Mouse (Mus musculus): ENCODE measurements at regions not wholly inside any gene's neighbourhood (a gene's known extent, or its start where the extent isn't known, plus 50 kb on each side); places are given as distances from the start of the nearest gene placed in this dataset.
A peak's percentile ranks its signal among the peaks of the same experiment; 100 is the strongest.

DNA sequence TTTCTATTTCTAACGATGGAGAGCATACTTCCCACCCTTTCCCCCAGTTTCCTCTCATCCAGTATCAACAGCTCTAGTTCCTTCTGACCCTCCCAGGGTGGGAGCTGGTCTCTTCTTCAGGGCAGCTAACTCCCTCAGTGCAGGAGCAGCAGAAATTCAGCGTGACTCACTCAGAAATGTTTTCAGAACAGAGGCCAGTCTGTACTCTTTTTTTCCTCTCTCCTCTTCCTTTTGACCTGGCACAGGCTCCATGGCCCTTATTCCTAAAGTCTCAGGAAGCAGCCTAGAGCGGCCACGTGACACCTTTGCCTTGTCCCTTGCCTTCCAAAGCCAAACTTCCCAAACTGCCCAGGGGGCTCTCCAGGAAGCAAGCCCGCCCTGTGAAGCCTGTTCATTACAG lies 55.4 kb downstream of the Pja1 start:
- no peak overlapping the region for H3K4me3 ChIP-seq (replicated peaks; ENCODE audit: control insufficient read depth, low read depth, low read length)
- WGBS: 64% methylated on average over 5 of the region's 5 CpGs
- H3K27ac ChIP-seq (ENCODE audit: control insufficient read depth, insufficient read depth, low read depth, low read length, poor library complexity): no peak overlapping the region
- TF ChIP-seq CTCF (IDR thresholded peaks at IDR 0.05; ENCODE audit: control insufficient read depth, insufficient read depth, low read length) (no peak), POLR2A (IDR thresholded peaks at IDR 0.05; ENCODE audit: borderline replicate concordance, control insufficient read depth, low read depth, low read length) (no peak)
- H3K4me1 ChIP-seq (ENCODE audit: control insufficient read depth, insufficient read depth, low read length): no peaks in the 10 kb centered on the region

- no peaks in the 10 kb centered on the region for H3K4me1 ChIP-seq (ENCODE audit: control insufficient read depth, insufficient read depth, low read length)
- H3K27ac ChIP-seq (ENCODE audit: control insufficient read depth, insufficient read depth, low read depth, low read length, poor library complexity): no peak overlapping the region
- no peak overlapping the region for H3K4me3 ChIP-seq (replicated peaks; ENCODE audit: control insufficient read depth, low read depth, low read length)
- TF ChIP-seq CTCF (IDR thresholded peaks at IDR 0.05; ENCODE audit: control insufficient read depth, insufficient read depth, low read length) (no peak), POLR2A (IDR thresholded peaks at IDR 0.05; ENCODE audit: borderline replicate concordance, control insufficient read depth, low read depth, low read length) (no peak)
- WGBS: 74% methylated on average over 3 of the region's 3 CpGs
Measured at GRCm38 (mm10) chrX:99410942-99411341, 60.1 kb downstream of the Pja1 start.

DNA sequence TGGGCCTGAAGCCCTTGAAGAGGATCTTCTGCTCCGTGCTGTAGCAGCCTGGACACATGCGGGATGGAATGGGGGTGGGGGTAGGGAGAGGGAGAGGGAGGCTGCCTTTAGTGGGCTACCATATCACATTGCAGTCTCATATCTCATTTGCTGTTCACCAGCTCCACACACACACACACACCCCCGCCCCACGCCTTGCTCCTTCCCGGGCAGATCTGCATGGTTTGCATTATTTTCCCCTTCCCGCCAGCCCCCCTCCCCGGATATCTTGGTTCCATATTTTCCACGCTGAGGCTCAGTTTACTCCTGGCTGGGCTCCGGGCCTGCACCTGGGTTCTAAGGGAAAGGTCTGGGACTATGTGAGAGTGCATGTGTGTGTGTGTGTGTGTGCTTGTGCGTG lies 61.2 kb downstream of the Pja1 start:
- Histone ChIP-seq H3K27ac (ENCODE audit: control insufficient read depth, insufficient read depth, low read depth, low read length, poor library complexity) (no peak overlapping the region), H3K4me1 (ENCODE audit: control insufficient read depth, insufficient read depth, low read length) (no peaks in the 10 kb centered on the region), H3K4me3 (replicated peaks; ENCODE audit: control insufficient read depth, low read depth, low read length) (no peak overlapping the region)
- WGBS: 83% methylated on average over 10 of the region's 10 CpGs
- TF ChIP-seq CTCF (IDR thresholded peaks at IDR 0.05; ENCODE audit: control insufficient read depth, insufficient read depth, low read length) (no peak), POLR2A (IDR thresholded peaks at IDR 0.05; ENCODE audit: borderline replicate concordance, control insufficient read depth, low read depth, low read length) (no peak)

DNA sequence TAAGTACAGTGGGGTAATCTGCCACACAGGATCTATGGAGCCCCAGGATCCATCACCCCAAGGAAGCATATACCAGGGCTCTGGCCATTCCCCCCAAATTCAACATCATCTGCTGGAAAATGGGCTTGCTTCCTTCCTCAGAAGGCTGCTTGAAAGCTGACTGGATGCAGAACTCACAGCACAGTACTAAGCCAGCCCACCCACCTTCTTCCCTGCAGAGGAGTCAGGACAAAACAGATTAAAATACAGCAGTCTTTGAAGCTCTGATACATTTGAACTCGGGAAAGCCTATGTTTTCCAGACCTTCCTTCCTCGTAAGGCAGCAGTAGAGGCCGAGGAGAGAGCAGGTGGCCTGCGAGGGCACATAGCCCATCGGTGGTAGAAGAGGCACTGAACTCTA lies 61.7 kb downstream of the Pja1 start:
- 73% methylated on average over 5 of the region's 5 CpGs for WGBS
- Histone ChIP-seq H3K4me3 (replicated peaks; ENCODE audit: control insufficient read depth, low read depth, low read length) (no peak overlapping the region), H3K27ac (ENCODE audit: control insufficient read depth, insufficient read depth, low read depth, low read length, poor library complexity) (no peak overlapping the region), H3K4me1 (ENCODE audit: control insufficient read depth, insufficient read depth, low read length) (no peaks in the 10 kb centered on the region)
- TF ChIP-seq POLR2A (IDR thresholded peaks at IDR 0.05; ENCODE audit: borderline replicate concordance, control insufficient read depth, low read depth, low read length): no peak
- TF ChIP-seq CTCF (IDR thresholded peaks at IDR 0.05; ENCODE audit: control insufficient read depth, insufficient read depth, low read length): no peak

GRCm38 (mm10) chrX:99408804-99409203 lies 62.3 kb downstream of the Pja1 start:
- 67% methylated on average over 6 of the region's 6 CpGs for WGBS

DNA sequence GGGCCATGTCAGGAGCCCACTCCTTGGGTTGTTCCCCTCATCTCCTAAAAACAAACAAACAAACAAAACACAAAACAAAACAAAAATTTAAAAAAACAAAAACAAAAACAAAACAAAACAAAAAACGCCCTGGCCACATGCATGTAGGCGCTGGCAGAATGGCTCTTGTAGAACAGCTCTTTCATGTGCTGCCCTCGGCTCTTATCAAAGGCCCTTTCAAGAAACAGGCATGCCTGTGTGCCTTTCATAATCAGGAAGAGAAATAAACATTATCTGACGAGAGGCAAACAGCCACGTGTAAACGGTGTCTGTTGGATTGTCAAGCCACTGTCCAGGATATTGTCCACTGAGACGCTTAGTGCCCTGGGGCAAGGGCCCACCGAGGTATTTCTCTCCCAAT lies 65.2 kb downstream of the Pja1 start:
- no peak overlapping the region for H3K4me3 ChIP-seq (replicated peaks; ENCODE audit: control insufficient read depth, low read depth, low read length)
- no peak for TF ChIP-seq POLR2A (IDR thresholded peaks at IDR 0.05; ENCODE audit: borderline replicate concordance, control insufficient read depth, low read depth, low read length)
- TF ChIP-seq CTCF (IDR thresholded peaks at IDR 0.05; ENCODE audit: control insufficient read depth, insufficient read depth, low read length): no peak

More at GRCm38 (mm10) chrX:99408804-99409203, 62.3 kb downstream of the Pja1 start:
- no peaks in the 10 kb centered on the region for H3K4me1 ChIP-seq (ENCODE audit: control insufficient read depth, insufficient read depth, low read length)
- H3K4me3 ChIP-seq (replicated peaks; ENCODE audit: control insufficient read depth, low read depth, low read length): no peak overlapping the region
- no peak overlapping the region for H3K27ac ChIP-seq (ENCODE audit: control insufficient read depth, insufficient read depth, low read depth, low read length, poor library complexity)
- TF ChIP-seq POLR2A (IDR thresholded peaks at IDR 0.05; ENCODE audit: borderline replicate concordance, control insufficient read depth, low read depth, low read length) (no peak), CTCF (IDR thresholded peaks at IDR 0.05; ENCODE audit: control insufficient read depth, insufficient read depth, low read length) (no peak)

DNA sequence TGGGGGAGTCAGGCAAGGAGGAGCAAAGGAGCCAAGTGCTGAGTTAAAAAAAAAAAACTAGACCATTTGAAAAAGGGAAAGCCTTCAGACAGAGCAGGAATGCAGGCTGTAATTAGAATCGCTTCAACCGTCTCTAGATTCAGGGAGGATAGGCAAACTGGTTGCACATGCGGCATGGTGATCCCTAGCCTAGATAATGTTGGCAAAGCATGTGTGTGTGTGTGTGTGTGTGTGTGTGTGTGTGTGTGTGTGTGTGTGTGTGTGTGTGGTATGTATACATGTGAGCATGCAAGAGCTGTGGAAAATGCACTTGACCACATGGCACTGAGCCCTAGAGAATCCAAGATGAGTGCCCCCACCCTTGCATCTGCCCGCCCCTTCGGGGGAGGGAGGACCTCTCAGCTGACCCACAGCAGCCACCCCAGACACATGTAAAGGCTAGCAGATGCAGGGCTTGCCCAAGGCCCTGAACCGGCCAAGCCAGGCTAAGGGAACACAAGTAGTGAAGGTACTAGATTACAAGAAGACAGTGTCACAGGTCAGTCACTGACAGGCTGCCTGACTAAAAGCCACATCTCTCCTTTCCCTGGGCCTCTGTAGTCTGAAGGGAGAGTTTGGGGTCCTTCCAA lies 67.4 kb downstream of the Pja1 start:
- no peak overlapping the region for H3K4me3 ChIP-seq (replicated peaks; ENCODE audit: control insufficient read depth, low read depth, low read length)
- no peaks in the 10 kb centered on the region for H3K4me1 ChIP-seq (ENCODE audit: control insufficient read depth, insufficient read depth, low read length)
- no peak for TF ChIP-seq CTCF (IDR thresholded peaks at IDR 0.05; ENCODE audit: control insufficient read depth, insufficient read depth, low read length)
- no peak for TF ChIP-seq POLR2A (IDR thresholded peaks at IDR 0.05; ENCODE audit: borderline replicate concordance, control insufficient read depth, low read depth, low read length)
- 72% methylated on average over 6 of the region's 6 CpGs for WGBS
- H3K27ac ChIP-seq (ENCODE audit: control insufficient read depth, insufficient read depth, low read depth, low read length, poor library complexity): no peak overlapping the region

More for the DNA sequence above, 65.2 kb downstream of the Pja1 start:
- Histone ChIP-seq H3K27ac (ENCODE audit: control insufficient read depth, insufficient read depth, low read depth, low read length, poor library complexity) (no peak overlapping the region), H3K4me1 (ENCODE audit: control insufficient read depth, insufficient read depth, low read length) (no peaks in the 10 kb centered on the region)
- WGBS: 61% methylated on average over 8 of the region's 8 CpGs

DNA sequence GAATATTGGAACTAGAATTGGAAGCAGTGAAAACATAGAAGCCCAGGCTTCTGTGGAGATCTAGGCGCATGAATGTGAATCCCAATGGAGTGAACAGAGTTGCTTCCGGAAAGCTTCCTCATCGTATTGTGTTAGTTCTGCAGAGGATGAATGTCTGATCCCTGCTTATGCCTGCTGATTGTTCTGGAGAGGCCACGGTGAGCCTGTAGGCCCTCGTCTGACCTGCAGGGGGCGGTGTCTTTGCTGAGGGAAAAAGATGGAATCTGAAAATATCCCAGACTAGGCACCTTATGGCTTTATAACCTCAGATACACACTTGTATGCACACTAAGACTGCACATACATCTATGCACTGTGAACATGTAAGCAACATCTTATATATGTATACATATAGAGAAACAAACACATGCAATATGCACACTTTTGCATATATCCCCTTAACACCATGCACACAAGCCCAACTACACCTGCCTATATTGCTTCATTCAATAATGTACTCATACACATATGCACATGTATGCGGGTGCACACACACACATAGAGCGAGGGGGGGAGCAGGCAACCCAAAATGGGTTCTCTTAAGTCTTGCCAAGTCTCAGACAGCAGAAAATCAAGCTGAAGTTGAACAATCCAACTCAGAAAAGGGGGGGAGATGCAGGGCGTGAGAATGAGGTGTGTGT lies 68.1 kb downstream of the Pja1 start:
- Histone ChIP-seq H3K4me1 (ENCODE audit: control insufficient read depth, insufficient read depth, low read length) (no peaks in the 10 kb centered on the region), H3K27ac (ENCODE audit: control insufficient read depth, insufficient read depth, low read depth, low read length, poor library complexity) (no peak overlapping the region), H3K4me3 (replicated peaks; ENCODE audit: control insufficient read depth, low read depth, low read length) (no peak overlapping the region)
- 66% methylated on average over 9 of the region's 9 CpGs for WGBS
- TF ChIP-seq CTCF (IDR thresholded peaks at IDR 0.05; ENCODE audit: control insufficient read depth, insufficient read depth, low read length): peak; percentile 42; the same call in 1 of the 2 replicates
- TF ChIP-seq POLR2A (IDR thresholded peaks at IDR 0.05; ENCODE audit: borderline replicate concordance, control insufficient read depth, low read depth, low read length): no peak
